Mouse (Mus musculus) lung, adult 2 months (tissue): ENCODE measurements at regions not wholly inside any gene's neighbourhood (a gene's known extent, or its start where the extent isn't known, plus 50 kb on each side); places are given as distances from the start of the nearest gene placed in this dataset.

Source experiments
- CTCF ChIP-seq: fragments of 200-500 bp; IDR thresholded peaks from 2 replicates; pipeline ENCODE4 v1.5.1; 2011; ENCODE audit warnings: mild to moderate bottlenecking, low read length, control low read depth; ENCODE audit not compliant: insufficient read depth
- POLR2A ChIP-seq: fragments of 200-500 bp; IDR thresholded peaks from 2 replicates; pipeline ENCODE4 v1.6.1; 2011; ENCODE audit warnings: low read depth, mild to moderate bottlenecking, control low read depth, low read length, borderline replicate concordance; ENCODE audit errors: extremely low read depth

DNA sequence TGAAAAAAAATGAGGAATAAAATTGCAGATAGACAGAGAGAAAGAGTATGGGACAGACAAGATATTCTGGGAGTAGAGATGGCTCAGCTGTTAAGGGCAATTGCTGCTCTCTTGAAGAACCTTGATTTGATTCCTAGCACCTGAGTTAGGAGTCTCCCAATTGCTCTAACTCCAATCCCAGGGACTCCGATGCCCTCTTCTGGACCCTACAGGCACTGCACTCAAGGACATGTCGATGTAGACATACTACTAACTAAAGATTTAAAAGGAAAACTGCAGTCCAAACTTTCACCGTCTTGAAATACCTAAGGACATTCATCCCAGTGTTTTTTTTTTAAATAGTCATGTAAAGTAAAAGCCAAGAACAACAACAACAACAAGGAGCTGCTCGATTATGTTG, 189.0 kb downstream of the Cyp26b1 start:
- TF ChIP-seq CTCF, result peak; percentile 28; the same call in 1 of the 2 replicates
- TF ChIP-seq POLR2A, result no peak
